In the genomic region with DNA sequence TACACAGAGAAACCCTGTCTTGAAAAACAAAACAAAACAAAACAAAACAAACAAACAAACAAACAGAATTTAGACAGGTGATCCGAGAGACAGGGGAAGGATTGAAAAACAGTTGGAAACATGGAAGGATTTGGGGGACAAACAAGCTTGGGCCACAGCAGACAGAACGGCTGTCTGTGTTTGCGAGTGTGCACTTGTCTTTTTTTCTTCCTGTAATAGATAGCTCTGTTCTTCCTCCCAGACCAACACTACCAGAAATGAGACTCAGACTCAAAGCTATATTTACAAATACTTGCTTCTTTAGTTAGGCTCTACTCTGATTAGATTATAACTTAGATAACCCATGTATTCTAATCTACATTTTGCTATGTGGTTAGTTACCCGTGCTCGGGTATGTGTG, we compare ENCODE assay signal across 14 mouse cellular contexts.
"Had no signal": no experiment of that assay in that cellular context is flagged by ENCODE, and none has a peak within 500 bp of the region (broad histone marks: within the 10 kb centered on the region; RNA-seq: fewer than 3 reads in every experiment).

No protein-coding gene starts in this region.

- H3K4me3 ChIP-seq: intestine, embryonic 15.5 days; kidney, embryonic 15.5 days; lung, embryonic 15.5 days; midbrain, embryonic 12.5 days; midbrain, embryonic 15.5 days had no signal

- H3K27ac ChIP-seq: intestine, embryonic 15.5 days; kidney, embryonic 15.5 days; lung, embryonic 15.5 days; midbrain, embryonic 12.5 days; midbrain, embryonic 15.5 days had no signal

- ATAC-seq: midbrain, embryonic 15.5 days had no signal

- DNase-seq: kidney, adult 11 months; kidney, adult 8-10 months; kidney, postnatal 10 days; kidney, postnatal 36 days; lung, adult 18-20 months; lung, postnatal 10 days; lung, postnatal 36 days; thymus, adult 18-20 months; thymus, postnatal 36 days had no signal

- H3K4me2 ChIP-seq: intestine, embryonic 15.5 days; kidney, embryonic 15.5 days; lung, embryonic 15.5 days; midbrain, embryonic 12.5 days; midbrain, embryonic 15.5 days had no signal

- H3K36me3 ChIP-seq: intestine, embryonic 15.5 days; kidney, embryonic 15.5 days; lung, embryonic 15.5 days; midbrain, embryonic 12.5 days; midbrain, embryonic 15.5 days had no signal

- H3K4me1 ChIP-seq: intestine, embryonic 15.5 days; kidney, embryonic 15.5 days; lung, embryonic 15.5 days; midbrain, embryonic 12.5 days; midbrain, embryonic 15.5 days had no signal

- H3K9ac ChIP-seq: intestine, embryonic 15.5 days; kidney, embryonic 15.5 days; lung, embryonic 15.5 days; midbrain, embryonic 12.5 days; midbrain, embryonic 15.5 days had no signal

- H3K9me3 ChIP-seq: intestine, embryonic 15.5 days; lung, embryonic 15.5 days; midbrain, embryonic 15.5 days had no signal

- H3K27me3 ChIP-seq: intestine, embryonic 15.5 days; kidney, embryonic 15.5 days; lung, embryonic 15.5 days; midbrain, embryonic 12.5 days; midbrain, embryonic 15.5 days had no signal
